Mouse (Mus musculus): ENCODE measurements around the gene Usp19. TPM values are rescaled to one million over a fixed set of nuclear protein-coding genes. Genes with fewer than 3 reads are reported as not detected.

Usp19 gene
- polyA plus RNA-seq, 1 experiment from 2014 or later = 49.5 TPM

GRCm38 (mm10) chr9:108478638-108479156, 11.7 kb upstream of the Usp19 start:
- H3K27me3 ChIP-seq (ENCODE audit: control insufficient read depth, insufficient read depth, low read length) = no peaks in the 10 kb centered on the region
- peak overlapping the region; percentile 54 for H3K4me2 ChIP-seq (replicated peaks; ENCODE audit: low read depth, low read length)
- H3K9ac ChIP-seq (replicated peaks; ENCODE audit: low read depth, low read length) = peak overlapping the region; percentile 34; the same call in 1 of the 2 replicates
- H3K4me1 ChIP-seq (ENCODE audit: control insufficient read depth, insufficient read depth, low read length) = peaks cover 14% of the 10 kb centered on the region; the same call in 1 of the 2 replicates
- peaks cover 17% of the 10 kb centered on the region for H3K36me3 ChIP-seq (ENCODE audit: control insufficient read depth, insufficient read depth, low read length)
- ATAC-seq (ENCODE audit: insufficient number of reproducible peaks, insufficient read depth, low FRiP score, low read depth) = peak; percentile 84
- peak overlapping the region; percentile 91 for H3K27ac ChIP-seq (ENCODE audit: low read length)
- no peaks in the 10 kb centered on the region for H3K9me3 ChIP-seq (ENCODE audit: control insufficient read depth, low read depth, low read length)
- WGBS = under 1% methylated on average over 20 of the region's 20 CpGs
- peak overlapping the region; percentile 37 for H3K4me3 ChIP-seq (ENCODE audit: low read depth, low read length)

GRCm38 (mm10) chr9:108479241-108479640, 11.2 kb upstream of the Usp19 start:
- Histone ChIP-seq H3K9me3 (ENCODE audit: control insufficient read depth, low read depth, low read length) (no peaks in the 10 kb centered on the region), H3K4me2 (replicated peaks; ENCODE audit: low read depth, low read length) (peak overlapping the region; percentile 94; the same call in 1 of the 2 replicates), H3K4me1 (ENCODE audit: control insufficient read depth, insufficient read depth, low read length) (peaks cover 14% of the 10 kb centered on the region; the same call in 1 of the 2 replicates), H3K27me3 (ENCODE audit: control insufficient read depth, insufficient read depth, low read length) (no peaks in the 10 kb centered on the region), H3K9ac (replicated peaks; ENCODE audit: low read depth, low read length) (no peak overlapping the region), H3K36me3 (ENCODE audit: control insufficient read depth, insufficient read depth, low read length) (peaks cover 22% of the 10 kb centered on the region), H3K27ac (ENCODE audit: low read length) (no peak overlapping the region), H3K4me3 (ENCODE audit: low read depth, low read length) (no peak overlapping the region)
- ATAC-seq (ENCODE audit: insufficient number of reproducible peaks, insufficient read depth, low FRiP score, low read depth) = peak; percentile 1; the same call in 1 of the 2 replicates
- WGBS = 33% methylated on average over 11 of the region's 11 CpGs

- Histone ChIP-seq H3K27me3 (ENCODE audit: control insufficient read depth, insufficient read depth, low read length) (no peaks in the 10 kb centered on the region), H3K4me1 (ENCODE audit: control insufficient read depth, insufficient read depth, low read length) (peaks cover 14% of the 10 kb centered on the region; the same call in 1 of the 2 replicates), H3K27ac (ENCODE audit: low read length) (peak within 1 kb of the TSS; percentile 91), H3K4me2 (replicated peaks; ENCODE audit: low read depth, low read length) (peak within 1 kb of the TSS; percentile 94), H3K36me3 (ENCODE audit: control insufficient read depth, insufficient read depth, low read length) (peaks cover 27% of the 10 kb centered on the region), H3K4me3 (ENCODE audit: low read depth, low read length) (peak within 1 kb of the TSS; percentile 59), H3K9ac (replicated peaks; ENCODE audit: low read depth, low read length) (peak within 1 kb of the TSS; percentile 76), H3K9me3 (ENCODE audit: control insufficient read depth, low read depth, low read length) (no peaks in the 10 kb centered on the region)
- 4% methylated on average over 10 of the region's 10 CpGs for WGBS
- peak; percentile 55; the same call in 1 of the 2 replicates for ATAC-seq (ENCODE audit: insufficient number of reproducible peaks, insufficient read depth, low FRiP score, low read depth)
Measured at GRCm38 (mm10) chr9:108479721-108480351, 10.6 kb upstream of the Usp19 start, which contains the start of gene Lamb2. Gene Lamb2, plus strand, starts transcription at chr9:108479736.

- H3K36me3 ChIP-seq (ENCODE audit: control insufficient read depth, insufficient read depth, low read length) = peaks cover 38% of the 10 kb centered on the region
- ATAC-seq (ENCODE audit: insufficient number of reproducible peaks, insufficient read depth, low FRiP score, low read depth) = no peak
- H3K9ac ChIP-seq (replicated peaks; ENCODE audit: low read depth, low read length) = peak overlapping the region; percentile 76; the same call in 1 of the 2 replicates
- H3K4me3 ChIP-seq (ENCODE audit: low read depth, low read length) = peak overlapping the region; percentile 59; the same call in 1 of the 2 replicates
- H3K4me2 ChIP-seq (replicated peaks; ENCODE audit: low read depth, low read length) = peak overlapping the region; percentile 94
- H3K27me3 ChIP-seq (ENCODE audit: control insufficient read depth, insufficient read depth, low read length) = no peaks in the 10 kb centered on the region
- peaks cover 14% of the 10 kb centered on the region; the same call in 1 of the 2 replicates for H3K4me1 ChIP-seq (ENCODE audit: control insufficient read depth, insufficient read depth, low read length)
- 89% methylated on average over 28 of the region's 28 CpGs for WGBS
- no peak overlapping the region for H3K27ac ChIP-seq (ENCODE audit: low read length)
- no peaks in the 10 kb centered on the region for H3K9me3 ChIP-seq (ENCODE audit: control insufficient read depth, low read depth, low read length)
Measured at GRCm38 (mm10) chr9:108480813-108481519, 9.4 kb upstream of the Usp19 start.

GRCm38 (mm10) chr9:108481520-108482210, 8.7 kb upstream of the Usp19 start:
- H3K4me1 ChIP-seq (ENCODE audit: control insufficient read depth, insufficient read depth, low read length) = peaks cover 14% of the 10 kb centered on the region; the same call in 1 of the 2 replicates
- ATAC-seq (ENCODE audit: insufficient number of reproducible peaks, insufficient read depth, low FRiP score, low read depth) = no peak

GRCm38 (mm10) chr9:108483051-108483790, 7.2 kb upstream of the Usp19 start:
- Histone ChIP-seq H3K36me3 (ENCODE audit: control insufficient read depth, insufficient read depth, low read length) (peaks cover 60% of the 10 kb centered on the region), H3K4me1 (ENCODE audit: control insufficient read depth, insufficient read depth, low read length) (peaks cover 14% of the 10 kb centered on the region; the same call in 1 of the 2 replicates), H3K27me3 (ENCODE audit: control insufficient read depth, insufficient read depth, low read length) (no peaks in the 10 kb centered on the region), H3K4me3 (ENCODE audit: low read depth, low read length) (no peak overlapping the region), H3K4me2 (replicated peaks; ENCODE audit: low read depth, low read length) (no peak overlapping the region), H3K27ac (ENCODE audit: low read length) (no peak overlapping the region), H3K9me3 (ENCODE audit: control insufficient read depth, low read depth, low read length) (no peaks in the 10 kb centered on the region), H3K9ac (replicated peaks; ENCODE audit: low read depth, low read length) (no peak overlapping the region)
- WGBS = 95% methylated on average over 18 of the region's 18 CpGs
- ATAC-seq (ENCODE audit: insufficient number of reproducible peaks, insufficient read depth, low FRiP score, low read depth) = no peak

More at GRCm38 (mm10) chr9:108481520-108482210, 8.7 kb upstream of the Usp19 start:
- Histone ChIP-seq H3K9ac (replicated peaks; ENCODE audit: low read depth, low read length) (no peak overlapping the region), H3K4me2 (replicated peaks; ENCODE audit: low read depth, low read length) (no peak overlapping the region), H3K27ac (ENCODE audit: low read length) (no peak overlapping the region), H3K27me3 (ENCODE audit: control insufficient read depth, insufficient read depth, low read length) (no peaks in the 10 kb centered on the region), H3K36me3 (ENCODE audit: control insufficient read depth, insufficient read depth, low read length) (peaks cover 45% of the 10 kb centered on the region), H3K9me3 (ENCODE audit: control insufficient read depth, low read depth, low read length) (no peaks in the 10 kb centered on the region), H3K4me3 (ENCODE audit: low read depth, low read length) (no peak overlapping the region)
- 89% methylated on average over 19 of the region's 19 CpGs for WGBS

GRCm38 (mm10) chr9:108484021-108484420, 6.4 kb upstream of the Usp19 start:
- WGBS = 92% methylated on average over 15 of the region's 15 CpGs
- Histone ChIP-seq H3K9me3 (ENCODE audit: control insufficient read depth, low read depth, low read length) (no peaks in the 10 kb centered on the region), H3K27me3 (ENCODE audit: control insufficient read depth, insufficient read depth, low read length) (no peaks in the 10 kb centered on the region), H3K4me3 (ENCODE audit: low read depth, low read length) (no peak overlapping the region), H3K36me3 (ENCODE audit: control insufficient read depth, insufficient read depth, low read length) (peaks cover 68% of the 10 kb centered on the region), H3K27ac (ENCODE audit: low read length) (no peak overlapping the region), H3K9ac (replicated peaks; ENCODE audit: low read depth, low read length) (no peak overlapping the region), H3K4me2 (replicated peaks; ENCODE audit: low read depth, low read length) (no peak overlapping the region), H3K4me1 (ENCODE audit: control insufficient read depth, insufficient read depth, low read length) (peaks cover 13% of the 10 kb centered on the region; the same call in 1 of the 2 replicates)
- ATAC-seq (ENCODE audit: insufficient number of reproducible peaks, insufficient read depth, low FRiP score, low read depth) = no peak

All from stomach, embryonic 14.5 days (tissue).